Mouse (Mus musculus) ES-E14 (cell line): ENCODE data around the gene Camkk1. TPM values are rescaled to one million over a fixed set of nuclear protein-coding genes. Genes with fewer than 3 reads are reported as not detected.

Source experiments
- DNase-seq: peaks from one replicate; pipeline ENCODE4 v3.0.0-alpha.2; 2013; ENCODE audit warnings: low read depth, low spot score
- H3K27ac ChIP-seq: 2 replicates; pipeline ENCODE4 v1.5.1; 2012; ENCODE audit warnings: low read depth, mild to moderate bottlenecking, low read length, moderate library complexity, mixed read lengths; ENCODE audit not compliant: poor library complexity, insufficient read depth, severe bottlenecking
- H3K36me3 ChIP-seq: 2 replicates; pipeline ENCODE4 v1.6.1; 2012; ENCODE audit warnings: mild to moderate bottlenecking, low read length, moderate library complexity, mixed read lengths; ENCODE audit not compliant: control insufficient read depth, poor library complexity, insufficient read depth, severe bottlenecking
- H3K4me1 ChIP-seq, 2 experiments: fragments of 150-350 bp in 1 of 2; sonication (generic) in 1 of 2; 2 replicates each; pipeline ENCODE4 v1.6.1; 2012; ENCODE audit warnings: low read length in 2 of 2, mild to moderate bottlenecking in 1 of 2, mixed read lengths in 1 of 2; ENCODE audit not compliant: control insufficient read depth in 2 of 2, insufficient read depth in 2 of 2, poor library complexity in 1 of 2
- H3K4me3 ChIP-seq, 2 experiments: fragments of 150-350 bp in 1 of 2; sonication (generic) in 1 of 2; 2 replicates each; pipeline ENCODE4 v1.5.1; 2012; ENCODE audit warnings: low read length in 2 of 2, low read depth in 1 of 2, mild to moderate bottlenecking in 1 of 2, mixed read lengths in 1 of 2; ENCODE audit not compliant: insufficient read depth in 1 of 2, poor library complexity in 1 of 2, severe bottlenecking in 1 of 2
- H3K9ac ChIP-seq: 2 replicates; pipeline ENCODE4 v1.6.1; 2012; ENCODE audit warnings: low read depth, mild to moderate bottlenecking, low read length, mixed read lengths; ENCODE audit not compliant: poor library complexity, insufficient read depth, severe bottlenecking
- H3K9me3 ChIP-seq: fragments of 150-350 bp; sonication (generic); 2 replicates; pipeline ENCODE4 v1.6.1; 2012; ENCODE audit warnings: low read depth, mild to moderate bottlenecking, low read length; ENCODE audit not compliant: control insufficient read depth, insufficient read depth
- CHD2 ChIP-seq: IDR thresholded peaks from 2 replicates; pipeline ENCODE4 v1.6.1; 2014; ENCODE audit warnings: mild to moderate bottlenecking, low read depth, low read length, inconsistent platforms
- HCFC1 ChIP-seq: IDR thresholded peaks from 2 replicates; pipeline ENCODE4 v1.6.1; 2012; ENCODE audit warnings: low read length, inconsistent platforms, borderline replicate concordance; ENCODE audit not compliant: insufficient read depth
- MAFK ChIP-seq: IDR thresholded peaks from 2 replicates; pipeline ENCODE4 v1.6.1; 2014; ENCODE audit warnings: mild to moderate bottlenecking, low read depth, low read length, inconsistent platforms; ENCODE audit not compliant: insufficient read depth
- ZC3H11A ChIP-seq: IDR thresholded peaks from 2 replicates; pipeline ENCODE4 v1.6.1; 2012; ENCODE audit warnings: low read depth, mild to moderate bottlenecking, inconsistent platforms, low read length, borderline replicate concordance
- ZNF384 ChIP-seq: IDR thresholded peaks from 2 replicates; pipeline ENCODE4 v1.6.1; 2012; ENCODE audit warnings: low read depth, low read length, inconsistent platforms
- in situ Hi-C, 2 experiments: fragments of 600-800 bp; cut with MboI; formaldehyde crosslinking; loops; one replicate each; pipeline ENCODE4 v1.15.1; 2025; ENCODE audit warnings: low sequenced_read_pairs in 2 of 2, inconsistent platforms in 1 of 2; ENCODE audit not compliant: unreplicated experiment in 2 of 2
- total RNA-seq: library from RNA; depleted of rRNA; stranded (reverse); fragments of 300-350 nt; gene quantifications from 2 replicates; pipeline ENCODE4 v1.2.3, GENCODE M21; 2012

Camkk1 gene
- total RNA-seq, 1 experiment: 4.5 TPM

DNA sequence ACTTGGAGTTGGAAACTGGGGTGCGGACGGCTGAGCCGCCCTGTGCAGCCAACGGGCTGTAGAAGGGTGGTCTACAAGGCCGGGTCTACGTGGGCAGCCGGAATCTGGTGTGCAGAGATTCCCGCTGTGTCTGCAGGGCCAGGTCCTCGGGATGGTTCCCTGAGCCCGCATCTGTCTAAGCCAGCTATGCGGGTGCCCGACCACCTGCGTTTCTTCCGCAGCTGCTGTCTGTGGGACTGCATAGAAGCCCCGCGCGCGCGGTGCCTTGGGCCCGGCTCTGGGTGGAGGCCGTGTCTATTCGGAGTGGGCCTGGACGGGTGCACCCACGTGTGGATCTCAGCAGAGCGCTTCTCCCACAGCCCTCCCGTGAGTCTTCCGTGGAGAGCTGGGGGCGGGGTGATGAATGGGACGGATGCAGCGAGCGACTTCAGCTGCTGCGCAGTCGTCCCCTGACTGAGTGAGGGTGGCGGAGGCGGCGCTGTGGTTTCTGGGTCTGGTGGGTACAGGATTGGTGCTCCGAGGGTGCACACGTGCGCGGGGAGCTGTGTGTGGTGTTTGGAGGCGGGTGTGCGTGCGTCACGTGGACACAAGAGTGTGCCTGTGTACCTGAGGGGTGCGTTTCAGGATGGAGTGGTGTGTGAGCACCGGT, 463 bp downstream of the Camkk1 start:
- Histone ChIP-seq H3K4me1 (peaks cover 0 to 4% of the 10 kb centered on the region in 2 experiments; a peak in 1 of 4 replicates), H3K4me3 (peak overlapping the region; percentile 72 to 98), H3K27ac (no peak overlapping the region), H3K9ac (peak overlapping the region; percentile 20), H3K9me3 (no peaks in the 10 kb centered on the region), H3K36me3 (no peaks in the 10 kb centered on the region)
- TF ChIP-seq MAFK (no peak), HCFC1 (no peak), ZNF384 (no peak), ZC3H11A (no peak), CHD2 (no peak)
- no peak for DNase-seq
- in situ Hi-C loops: no loop called here

- H3K27ac ChIP-seq: no peak overlapping the region
- peaks cover 0 to 4% of the 10 kb centered on the region in 2 experiments; a peak in 1 of 4 replicates for H3K4me1 ChIP-seq
- H3K9me3 ChIP-seq: no peaks in the 10 kb centered on the region
- no peak for DNase-seq
- H3K4me3 ChIP-seq: no peak overlapping the region
- H3K36me3 ChIP-seq: no peaks in the 10 kb centered on the region
- TF ChIP-seq CHD2 (no peak), ZC3H11A (no peak), ZNF384 (no peak), HCFC1 (no peak), MAFK (no peak)
- in situ Hi-C loops: no loop called here
- H3K9ac ChIP-seq: no peak overlapping the region
These were observed 2.4 kb downstream of the Camkk1 start for GRCm38 (mm10) chr11:73020953-73021800.

DNA sequence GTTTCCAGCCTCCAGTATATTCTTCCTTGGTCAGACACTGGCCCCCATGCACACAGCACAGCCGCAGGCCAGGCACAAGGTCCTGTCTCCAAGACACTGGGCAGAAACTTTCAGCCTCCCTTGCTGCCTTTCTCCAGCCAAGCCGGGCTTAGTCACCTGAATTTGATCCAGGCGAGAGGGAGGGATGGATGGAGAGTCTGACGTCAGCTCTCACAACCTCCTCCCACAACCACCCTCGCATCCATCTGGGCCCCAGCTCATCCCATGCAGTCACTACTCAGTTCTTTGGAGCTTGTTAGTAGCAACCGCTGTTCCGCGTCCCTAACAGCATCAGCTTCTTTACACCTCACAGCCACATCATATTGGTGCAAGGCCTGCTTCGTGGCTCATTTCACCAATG, 4.3 kb downstream of the Camkk1 start:
- in situ Hi-C loops: no loop called here
- peaks cover 0 to 10% of the 10 kb centered on the region in 2 experiments; a peak in 2 of 4 replicates for H3K4me1 ChIP-seq
- no peaks in the 10 kb centered on the region for H3K9me3 ChIP-seq
- no peak for TF ChIP-seq ZNF384
- TF ChIP-seq CHD2: no peak
- no peak overlapping the region for H3K4me3 ChIP-seq
- no peak for DNase-seq
- H3K36me3 ChIP-seq: no peaks in the 10 kb centered on the region
- H3K27ac ChIP-seq: no peak overlapping the region
- no peak overlapping the region for H3K9ac ChIP-seq

DNA sequence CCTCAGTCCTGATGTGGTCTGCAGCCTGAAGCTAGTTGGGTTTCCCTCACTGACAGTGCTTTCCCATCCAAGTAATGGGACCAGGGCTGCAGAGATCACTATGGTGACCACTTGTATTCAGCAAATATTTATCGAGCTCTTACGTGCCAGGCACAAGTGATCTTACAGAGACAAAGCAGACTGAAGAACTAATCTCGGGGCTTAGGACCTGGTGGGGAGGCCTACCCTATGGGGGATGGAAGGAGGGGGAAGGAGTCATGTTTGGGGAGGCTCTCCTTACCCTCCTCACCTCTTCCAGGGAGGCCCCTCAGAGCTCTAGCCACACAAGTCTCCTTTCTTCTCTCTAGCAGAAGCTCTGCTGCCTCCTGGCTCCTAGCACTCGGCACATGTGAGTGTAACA, 5.0 kb downstream of the Camkk1 start:
- H3K4me3 ChIP-seq: no peak overlapping the region
- H3K4me1 ChIP-seq: peaks cover 0 to 10% of the 10 kb centered on the region in 2 experiments; a peak in 2 of 4 replicates
- H3K36me3 ChIP-seq: no peaks in the 10 kb centered on the region
- no peak overlapping the region for H3K27ac ChIP-seq
- DNase-seq: no peak
- in situ Hi-C loops: no loop called here
- H3K9ac ChIP-seq: no peak overlapping the region
- no peaks in the 10 kb centered on the region for H3K9me3 ChIP-seq
- TF ChIP-seq ZNF384 (no peak), CHD2 (no peak), ZC3H11A (no peak), HCFC1 (no peak), MAFK (no peak)
